Mouse (Mus musculus) forebrain, embryonic 15.5 days (tissue): ENCODE measurements around the gene Ppm1j. TPM values are rescaled to one million over a fixed set of nuclear protein-coding genes. Genes with fewer than 3 reads are reported as not detected.
A peak's percentile ranks its signal among the peaks of the same experiment; 100 is the strongest.
"Not testable (repeated sequence)": the region's sequence is repeated elsewhere in the genome, so short reads cannot be mapped to it uniquely, and the experiment has no call there.

ENCODE experiments used
- ATAC-seq: fragments of 200-750 bp; cut with Nextera tagmentation; replicated peaks from 2 replicates; pipeline ENCODE4 v1.8.0; 2017; ENCODE audit warnings: mild to moderate bottlenecking, moderate TSS enrichment, moderate library complexity
- H3K27ac ChIP-seq: fragments of 300-500 bp; sonication (generic); replicated peaks from 2 replicates; pipeline ENCODE4 v1.5.1; 2015; ENCODE audit warnings: mild to moderate bottlenecking, inconsistent platforms
- H3K27me3 ChIP-seq: fragments of 300-500 bp; sonication (generic); 2 replicates; pipeline ENCODE4 v1.6.1; 2015; ENCODE audit warnings: inconsistent platforms
- H3K36me3 ChIP-seq: fragments of 300-500 bp; sonication (generic); 2 replicates; pipeline ENCODE4 v1.6.1; 2015; ENCODE audit warnings: mild to moderate bottlenecking, inconsistent platforms
- H3K4me1 ChIP-seq: fragments of 300-500 bp; sonication (generic); 2 replicates; pipeline ENCODE4 v1.6.1; 2015; ENCODE audit warnings: inconsistent platforms
- H3K4me2 ChIP-seq: fragments of 300-500 bp; sonication (generic); replicated peaks from 2 replicates; pipeline ENCODE4 v1.6.1; 2015; ENCODE audit warnings: mild to moderate bottlenecking, inconsistent platforms
- H3K4me3 ChIP-seq: fragments of 300-500 bp; sonication (generic); 2 replicates; pipeline ENCODE4 v1.5.1; 2015; ENCODE audit warnings: mild to moderate bottlenecking, inconsistent platforms
- H3K9ac ChIP-seq: fragments of 300-500 bp; sonication (generic); replicated peaks from 2 replicates; pipeline ENCODE4 v1.6.1; 2015; ENCODE audit warnings: mild to moderate bottlenecking, inconsistent platforms
- H3K9me3 ChIP-seq: fragments of 300-500 bp; sonication (generic); 2 replicates; pipeline ENCODE4 v1.6.1; 2016; ENCODE audit warnings: inconsistent platforms
- WGBS: fragments of 180-500 bp; shearing (Covaris S2); methylation state at CpG from one replicate; pipeline ENCODE4 v1.1.7; 2015; ENCODE audit warnings: mixed read lengths; 5-methylcytosine and 5-hydroxymethylcytosine counted together
- polyA plus RNA-seq: library from polyadenylated mRNA; unstranded; fragments of >200 nt; fragmentation: Nextera tagmentation; extraction: Ambion mirVana; gene quantifications from 2 replicates; pipeline ENCODE4 v1.2.1, GENCODE M21; 2015

The Ppm1j gene
- 1.9 and 2.7 TPM in 2 replicates for polyA plus RNA-seq

DNA sequence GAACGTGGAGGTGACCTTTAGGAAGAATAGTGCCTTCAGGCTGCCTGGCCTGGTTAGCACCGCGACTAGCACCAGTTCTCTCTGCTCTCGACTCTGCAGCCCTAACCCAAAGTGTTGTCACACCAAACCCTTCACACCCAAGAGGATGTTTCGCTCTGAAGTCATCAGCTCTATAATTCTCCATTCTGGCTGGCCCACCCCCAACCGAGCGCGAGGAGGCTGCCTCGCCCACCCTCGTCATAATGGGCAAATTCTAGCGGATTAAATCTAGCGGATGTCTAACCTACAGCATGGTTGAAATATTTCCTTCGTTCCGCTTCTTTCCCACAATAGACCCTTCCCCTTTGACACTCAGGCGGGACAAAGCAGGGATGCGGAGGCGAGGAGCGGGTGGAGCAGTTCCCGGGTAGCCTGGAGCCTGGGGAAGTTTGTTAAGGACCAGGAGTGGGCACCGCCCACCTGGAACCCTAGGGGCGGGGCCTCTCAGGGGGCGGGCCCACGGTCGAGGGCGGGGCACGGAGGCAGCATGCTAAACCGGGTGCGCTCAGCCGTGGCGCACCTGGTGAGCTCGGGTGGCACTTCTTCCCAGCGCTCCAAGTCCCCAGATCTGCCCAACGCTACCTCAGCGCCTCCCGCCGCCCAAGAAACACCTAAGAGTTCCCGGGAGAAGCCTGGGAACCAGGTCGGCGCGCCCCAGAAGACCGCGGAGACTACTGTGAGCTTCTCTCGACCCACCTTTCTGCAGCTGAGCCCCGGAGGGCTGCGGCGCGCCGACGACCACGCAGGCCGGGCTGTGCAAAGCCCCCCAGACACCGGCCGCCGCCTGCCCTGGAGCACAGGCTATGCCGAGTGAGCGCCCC lies at the start of gene Ppm1j:
Gene Ppm1j (plus strand): TSS at position 496 of the 860 bp plus-strand sequence.
- WGBS: under 1% methylated on average over 56 of the region's 56 CpGs
- Histone ChIP-seq H3K36me3 (no peaks in the 10 kb centered on the region), H3K27ac (no peak within 1 kb of the TSS), H3K9ac (peak within 1 kb of the TSS; percentile 35), H3K4me2 (peak within 1 kb of the TSS; percentile 88), H3K9me3 (no peaks in the 10 kb centered on the region), H3K4me3 (peak within 1 kb of the TSS; percentile 45), H3K4me1 (peaks cover 23% of the 10 kb centered on the region), H3K27me3 (peaks cover 85% of the 10 kb centered on the region)
- ATAC-seq: peak; percentile 50

DNA sequence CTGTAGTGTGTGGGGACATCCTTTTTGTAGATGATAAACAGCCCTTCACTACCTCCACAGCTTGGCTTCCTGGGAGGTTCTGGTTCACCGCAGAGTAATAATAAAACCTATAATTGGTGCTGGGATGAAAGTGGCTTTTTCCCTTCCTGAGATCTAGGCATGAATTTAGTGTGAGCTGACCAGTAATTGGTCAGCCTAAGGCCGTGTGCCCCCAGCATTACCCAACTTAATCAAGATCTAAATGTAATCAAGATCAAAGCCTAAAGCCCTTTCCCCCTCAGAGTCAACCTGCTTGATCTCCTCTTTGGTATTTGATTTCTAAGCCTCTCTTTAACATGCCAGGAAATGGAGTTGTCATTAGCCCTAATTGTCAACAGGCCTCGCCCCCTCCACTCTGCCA lies 47.9 kb upstream of the Ppm1j start:
- no peaks in the 10 kb centered on the region for H3K36me3 ChIP-seq
- no peaks in the 10 kb centered on the region for H3K27me3 ChIP-seq
- no peak overlapping the region for H3K4me2 ChIP-seq
- no peaks in the 10 kb centered on the region for H3K9me3 ChIP-seq
- H3K4me1 ChIP-seq: no peaks in the 10 kb centered on the region
- H3K4me3 ChIP-seq: no peak overlapping the region
- WGBS: 45% methylated on average over 3 of the region's 3 CpGs
- H3K27ac ChIP-seq: no peak overlapping the region
- no peak overlapping the region for H3K9ac ChIP-seq
- no peak for ATAC-seq

DNA sequence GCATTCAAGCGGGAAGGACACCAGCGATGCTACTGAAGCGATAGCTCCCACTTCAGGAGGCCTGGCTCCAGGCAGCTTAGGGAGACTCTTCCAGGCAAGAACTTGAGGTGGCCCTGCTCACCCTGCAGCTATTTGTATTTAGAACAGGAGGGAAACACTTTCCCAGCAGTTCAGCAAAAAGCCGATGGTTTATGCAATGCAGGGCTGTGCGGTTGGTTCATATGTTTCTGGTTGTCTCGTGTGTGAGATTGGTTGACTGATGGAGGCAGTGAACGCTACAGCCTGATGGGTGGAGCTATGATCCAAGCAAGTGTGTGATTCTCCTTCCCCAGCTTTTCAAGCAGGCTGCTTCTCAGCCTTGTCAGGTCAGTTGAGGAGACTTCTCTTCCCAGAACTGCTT lies 46.2 kb upstream of the Ppm1j start:
- 69% methylated on average over 7 of the region's 7 CpGs for WGBS
- H3K27me3 ChIP-seq: no peaks in the 10 kb centered on the region
- no peak overlapping the region for H3K4me3 ChIP-seq
- H3K36me3 ChIP-seq: no peaks in the 10 kb centered on the region
- H3K4me1 ChIP-seq: no peaks in the 10 kb centered on the region
- H3K27ac ChIP-seq: no peak overlapping the region
- H3K9me3 ChIP-seq: no peaks in the 10 kb centered on the region
- H3K9ac ChIP-seq: no peak overlapping the region
- no peak for ATAC-seq
- H3K4me2 ChIP-seq: no peak overlapping the region

DNA sequence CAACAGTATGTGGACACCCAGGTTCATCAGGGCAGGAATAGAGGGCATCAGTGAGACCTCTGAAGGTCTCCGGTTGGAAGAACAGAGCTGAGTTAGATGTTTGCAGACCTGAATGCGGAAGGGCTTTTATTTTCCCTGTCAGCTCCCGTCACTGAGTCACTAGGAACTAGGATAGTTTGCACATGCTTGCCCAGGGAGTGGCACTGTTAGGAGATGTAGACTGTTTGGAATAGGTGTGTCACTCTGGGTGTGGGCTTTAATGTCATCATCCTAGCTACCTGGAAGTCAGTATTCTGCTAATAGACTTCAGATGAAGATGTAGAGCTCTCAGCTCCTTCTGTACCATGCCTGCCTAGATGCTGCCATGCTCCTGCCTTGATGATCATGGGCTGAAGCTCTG lies 38.9 kb upstream of the Ppm1j start:
- WGBS: 90% methylated on average over 3 of the region's 3 CpGs
- Histone ChIP-seq H3K9ac (no peak overlapping the region), H3K4me3 (no peak overlapping the region), H3K4me1 (no peaks in the 10 kb centered on the region), H3K27ac (no peak overlapping the region), H3K4me2 (no peak overlapping the region), H3K9me3 (no peaks in the 10 kb centered on the region), H3K27me3 (no peaks in the 10 kb centered on the region), H3K36me3 (no peaks in the 10 kb centered on the region)
- ATAC-seq: no peak

DNA sequence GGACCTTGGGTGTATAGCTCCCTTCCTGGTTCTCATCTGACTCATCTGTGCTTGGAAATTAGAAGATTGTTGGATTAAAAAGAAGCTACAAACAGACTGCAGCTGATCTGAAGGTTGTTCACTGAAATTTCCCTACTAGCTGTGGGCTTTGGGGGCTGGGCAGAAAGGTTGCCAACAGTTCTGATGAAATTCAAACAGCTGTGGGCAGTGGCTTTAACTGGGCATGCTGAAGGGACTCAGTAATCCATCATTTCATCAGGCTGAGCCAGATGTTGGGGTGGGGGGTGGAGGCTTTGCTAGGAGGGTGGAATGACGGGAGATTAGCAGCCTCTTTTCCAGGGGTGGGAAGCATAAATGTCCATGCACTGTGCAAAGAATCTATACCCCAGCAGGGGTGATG lies 37.7 kb upstream of the Ppm1j start:
- Histone ChIP-seq H3K4me2 (no peak overlapping the region), H3K9me3 (no peaks in the 10 kb centered on the region), H3K9ac (no peak overlapping the region), H3K4me3 (no peak overlapping the region), H3K36me3 (no peaks in the 10 kb centered on the region), H3K4me1 (no peaks in the 10 kb centered on the region), H3K27me3 (no peaks in the 10 kb centered on the region), H3K27ac (no peak overlapping the region)
- 35% methylated on average over 1 of the region's 1 CpGs for WGBS
- no peak for ATAC-seq

DNA sequence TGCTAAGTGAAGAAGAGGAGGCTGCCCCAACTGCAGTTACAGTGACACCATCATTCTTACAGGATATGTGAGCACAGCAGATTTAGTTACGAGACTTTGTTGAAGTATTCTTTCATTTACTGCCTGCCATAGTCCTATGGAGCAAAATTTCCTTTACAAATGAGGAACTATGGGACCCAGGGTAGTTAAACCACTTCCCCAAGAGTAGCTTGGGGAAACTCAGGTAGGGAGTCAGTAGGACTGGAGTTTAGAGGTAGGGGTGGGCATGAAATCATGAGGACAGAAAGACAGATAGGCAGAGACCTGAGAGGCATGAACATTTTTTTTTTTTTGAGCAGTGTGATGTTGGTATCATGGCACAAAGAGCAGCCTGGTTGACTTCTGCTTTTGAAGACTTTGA lies 37.0 kb upstream of the Ppm1j start:
- no peaks in the 10 kb centered on the region for H3K36me3 ChIP-seq
- H3K27ac ChIP-seq: no peak overlapping the region
- ATAC-seq: no peak
- no peaks in the 10 kb centered on the region for H3K27me3 ChIP-seq
- H3K9me3 ChIP-seq: no peaks in the 10 kb centered on the region
- H3K9ac ChIP-seq: no peak overlapping the region
- H3K4me2 ChIP-seq: no peak overlapping the region
- no peaks in the 10 kb centered on the region for H3K4me1 ChIP-seq
- no peak overlapping the region for H3K4me3 ChIP-seq
- 81% methylated on average over 1 of the region's 1 CpGs for WGBS

DNA sequence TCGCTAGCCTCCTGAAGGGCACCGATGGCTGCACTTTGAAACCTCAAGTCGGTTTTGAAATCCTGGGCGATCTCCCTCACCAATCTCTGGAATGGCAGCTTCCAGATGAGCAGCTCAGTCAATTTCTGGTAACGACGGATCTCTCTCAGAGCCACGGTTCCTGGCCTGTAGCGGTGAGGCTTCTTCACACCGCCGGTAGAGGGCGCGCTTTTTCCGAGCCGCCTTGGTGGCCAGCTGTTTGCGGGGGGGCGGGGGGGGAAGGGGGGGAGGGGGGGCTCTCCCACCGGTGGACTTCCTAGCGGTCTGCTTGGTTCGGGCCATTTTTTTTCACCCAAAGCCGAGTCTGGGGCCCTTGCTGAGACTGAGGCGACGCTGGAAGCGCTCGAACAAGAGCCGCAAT lies 28.0 kb upstream of the Ppm1j start:
- not testable (repeated sequence) for H3K36me3 ChIP-seq, H3K27me3 ChIP-seq, ATAC-seq, H3K27ac ChIP-seq, H3K4me2 ChIP-seq, H3K4me1 ChIP-seq, H3K9me3 ChIP-seq, H3K9ac ChIP-seq, H3K4me3 ChIP-seq
- WGBS: 15% methylated on average over 25 of the region's 25 CpGs

DNA sequence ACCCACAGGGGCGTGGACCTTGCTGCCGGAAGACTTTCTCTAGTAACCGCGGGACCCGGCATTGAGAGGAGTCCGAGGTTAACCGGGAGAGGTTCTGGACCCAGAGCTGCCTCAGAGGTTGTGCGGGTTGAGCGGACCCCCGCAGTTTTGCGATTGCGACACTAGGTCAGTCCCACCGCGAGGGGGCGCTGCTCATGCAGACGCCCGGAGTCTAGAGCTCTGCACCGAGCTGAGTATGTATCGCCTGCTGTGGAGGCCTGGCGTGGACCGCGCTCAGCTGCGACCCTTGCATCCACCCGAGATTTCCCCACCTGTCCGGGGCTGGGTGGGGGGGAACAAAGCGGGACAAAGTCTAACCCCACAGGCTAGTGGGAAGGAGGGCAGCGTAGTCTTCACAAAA lies 22.4 kb upstream of the Ppm1j start:
- Histone ChIP-seq H3K4me3 (peak overlapping the region; percentile 37), H3K4me2 (peak overlapping the region; percentile 51), H3K36me3 (no peaks in the 10 kb centered on the region), H3K27ac (no peak overlapping the region), H3K27me3 (no peaks in the 10 kb centered on the region), H3K9ac (peak overlapping the region; percentile 42), H3K9me3 (no peaks in the 10 kb centered on the region), H3K4me1 (peaks cover 7% of the 10 kb centered on the region)
- 2% methylated on average over 27 of the region's 27 CpGs for WGBS
- peak; percentile 89 for ATAC-seq

DNA sequence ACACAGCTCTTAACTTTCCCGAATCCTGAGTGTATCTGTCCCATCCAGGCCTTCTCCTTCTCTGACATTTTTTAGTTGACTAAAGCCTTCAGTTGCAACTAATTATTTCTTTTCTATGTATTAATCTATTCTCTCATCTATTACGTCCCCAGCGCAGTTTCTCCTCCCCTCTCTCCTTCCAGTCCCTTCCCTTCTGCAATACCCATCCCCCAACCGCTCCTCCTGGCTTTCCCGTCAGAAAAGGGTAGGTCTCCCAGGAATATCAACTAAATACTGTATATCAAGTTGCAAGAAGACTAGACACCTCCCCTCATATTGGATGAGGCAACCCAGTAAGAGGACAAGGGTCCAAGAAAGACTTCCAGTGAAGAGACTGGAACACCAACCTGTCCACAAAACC lies 22.0 kb upstream of the Ppm1j start:
- peak overlapping the region; percentile 37 for H3K4me3 ChIP-seq
- peak overlapping the region; percentile 42 for H3K9ac ChIP-seq
- H3K36me3 ChIP-seq: no peaks in the 10 kb centered on the region
- H3K9me3 ChIP-seq: no peaks in the 10 kb centered on the region
- WGBS: 5% methylated on average over 5 of the region's 5 CpGs
- no peak for ATAC-seq
- no peak overlapping the region for H3K27ac ChIP-seq
- H3K4me2 ChIP-seq: peak overlapping the region; percentile 51
- H3K27me3 ChIP-seq: no peaks in the 10 kb centered on the region
- peaks cover 7% of the 10 kb centered on the region for H3K4me1 ChIP-seq

DNA sequence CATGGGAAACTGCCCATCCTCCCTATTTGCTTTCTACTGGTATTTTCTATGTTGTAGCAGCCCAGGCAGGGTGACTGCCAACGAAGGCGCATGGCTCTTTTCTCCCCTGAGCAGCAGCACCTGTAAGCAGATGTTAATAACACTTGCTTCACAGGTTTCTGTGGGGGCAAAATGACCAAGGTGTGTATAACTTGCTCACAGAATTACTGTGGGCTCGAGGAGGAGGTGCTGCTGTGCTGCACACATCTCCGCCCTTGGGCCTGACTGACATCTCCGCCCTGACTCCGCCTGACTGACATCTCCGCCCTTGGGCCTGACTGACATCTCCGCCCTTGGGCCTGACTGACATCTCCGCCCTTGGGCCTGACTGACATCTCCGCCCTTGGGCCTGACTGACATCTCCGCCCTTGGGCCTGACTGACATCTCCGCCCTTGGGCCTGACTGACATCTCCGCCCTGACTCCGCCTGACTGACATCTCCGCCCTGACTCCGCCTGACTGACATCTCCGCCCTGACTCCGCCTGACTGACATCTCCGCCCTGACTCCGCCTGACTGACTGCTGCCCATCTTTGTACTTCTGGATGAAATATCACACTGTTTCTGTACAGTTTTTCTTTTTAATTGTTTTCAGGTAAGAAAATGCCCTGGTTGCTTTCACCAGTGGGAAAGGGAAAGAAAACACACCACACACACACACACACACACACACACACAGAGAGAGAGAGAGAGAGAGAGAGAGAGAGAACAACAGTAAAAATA lies 18.6 kb upstream of the Ppm1j start:
- not testable (repeated sequence) for H3K9ac ChIP-seq, H3K4me2 ChIP-seq, H3K36me3 ChIP-seq, H3K9me3 ChIP-seq, H3K27me3 ChIP-seq, H3K27ac ChIP-seq, H3K4me1 ChIP-seq, H3K4me3 ChIP-seq, ATAC-seq
- 27% methylated on average over 20 of the region's 20 CpGs for WGBS

DNA sequence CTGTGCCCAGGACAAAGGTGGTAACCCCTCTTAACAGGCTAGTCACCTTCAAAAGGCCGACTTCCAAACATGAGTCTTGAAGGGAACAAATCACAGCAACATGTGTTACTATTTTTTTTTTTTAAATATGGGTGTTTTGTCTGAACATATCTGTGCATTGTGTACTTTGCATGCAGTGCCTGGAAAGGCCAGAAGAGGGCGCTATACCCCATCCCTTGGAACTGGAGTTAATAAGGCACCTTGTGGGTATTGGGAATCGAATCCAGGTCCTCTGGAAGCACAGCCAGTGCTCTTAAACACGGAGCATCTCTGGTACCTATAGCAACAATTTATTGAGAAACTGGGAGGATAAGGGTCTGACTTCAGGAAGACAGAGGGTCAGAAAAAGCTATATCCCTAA lies 15.8 kb upstream of the Ppm1j start:
- 14% methylated on average over 4 of the region's 4 CpGs for WGBS
- no peaks in the 10 kb centered on the region for H3K36me3 ChIP-seq
- no peaks in the 10 kb centered on the region for H3K9me3 ChIP-seq
- no peak overlapping the region for H3K27ac ChIP-seq
- H3K4me3 ChIP-seq: no peak overlapping the region
- H3K4me1 ChIP-seq: no peaks in the 10 kb centered on the region
- H3K27me3 ChIP-seq: no peaks in the 10 kb centered on the region
- no peak for ATAC-seq
- no peak overlapping the region for H3K9ac ChIP-seq
- H3K4me2 ChIP-seq: no peak overlapping the region

DNA sequence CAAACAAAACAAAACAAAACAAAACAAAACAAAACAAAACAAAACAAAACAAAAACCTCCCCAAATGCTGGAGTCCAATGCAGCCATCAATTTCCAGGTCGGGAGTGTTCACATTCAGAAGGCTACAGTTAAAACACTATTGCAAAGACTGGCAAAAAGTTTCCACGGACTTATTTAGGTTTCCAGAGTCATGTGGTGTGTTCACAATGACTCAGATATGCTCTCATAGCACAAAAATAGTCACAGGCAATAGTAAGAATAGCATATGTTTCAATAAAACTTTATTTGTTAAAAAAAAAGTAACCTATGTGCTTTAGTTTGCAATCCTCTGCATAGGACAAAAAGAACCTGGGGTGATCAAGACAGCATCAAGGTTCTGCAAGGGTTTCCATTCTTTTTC lies 13.7 kb upstream of the Ppm1j start:
- no peaks in the 10 kb centered on the region for H3K36me3 ChIP-seq
- 70% methylated on average over 2 of the region's 2 CpGs for WGBS
- H3K9me3 ChIP-seq: no peaks in the 10 kb centered on the region
- H3K4me2 ChIP-seq: no peak overlapping the region
- H3K4me1 ChIP-seq: no peaks in the 10 kb centered on the region
- H3K27ac ChIP-seq: no peak overlapping the region
- ATAC-seq: no peak
- no peak overlapping the region for H3K4me3 ChIP-seq
- H3K9ac ChIP-seq: no peak overlapping the region
- no peaks in the 10 kb centered on the region for H3K27me3 ChIP-seq
